Mouse (Mus musculus): ENCODE measurements around the gene Gprc5b. TPM values are rescaled to one million over a fixed set of nuclear protein-coding genes. Genes with fewer than 3 reads are reported as not detected.
A peak's percentile ranks its signal among the peaks of the same experiment; 100 is the strongest.

The Gprc5b gene
- 0.66 and 1.5 TPM in 2 replicates for polyA plus RNA-seq (2015; fragmentation: Nextera tagmentation; extraction: Ambion mirVana)

- H3K4me2 ChIP-seq (replicated peaks; ENCODE audit: low read depth) = peak within 1 kb of the TSS; percentile 85
- peak; percentile 32; the same call in 1 of the 2 replicates for TF ChIP-seq CTCF (IDR thresholded peaks at IDR 0.05; ENCODE audit: low read depth)
- peak within 1 kb of the TSS; percentile 58 for H3K4me3 ChIP-seq (ENCODE audit: low read depth, low read length)
- H3K4me1 ChIP-seq (replicated peaks; ENCODE audit: control insufficient read depth, insufficient read depth, low read length) = no peaks in the 10 kb centered on the region
- H3K27ac ChIP-seq (ENCODE audit: low read depth, low read length) = no peak within 1 kb of the TSS
- WGBS = under 1% methylated on average over 42 of the region's 44 CpGs
- H3K27me3 ChIP-seq (replicated peaks; ENCODE audit: control insufficient read depth, insufficient read depth, low read length) = 0 out of 2 replicates have a peak, but pooled peaks cover 10% of the 10 kb centered on the region
- no peaks in the 10 kb centered on the region for H3K9me3 ChIP-seq (ENCODE audit: control insufficient read depth)
- H3K9ac ChIP-seq (ENCODE audit: low read depth, low read length) = peak within 1 kb of the TSS; percentile 40
- no peaks in the 10 kb centered on the region for H3K36me3 ChIP-seq (ENCODE audit: control insufficient read depth, insufficient read depth)
- ATAC-seq = peak; percentile 76
These were observed at the start of gene Gprc5b for GRCm38 (mm10) chr7:118995007-118995406. Gprc5b (minus strand) TSS chr7:118995211.

- Histone ChIP-seq H3K4me3 (ENCODE audit: low read depth, low read length) (no peak overlapping the region), H3K36me3 (ENCODE audit: control insufficient read depth, insufficient read depth) (no peaks in the 10 kb centered on the region), H3K4me2 (replicated peaks; ENCODE audit: low read depth) (no peak overlapping the region), H3K27ac (ENCODE audit: low read depth, low read length) (no peak overlapping the region), H3K27me3 (replicated peaks; ENCODE audit: control insufficient read depth, insufficient read depth, low read length) (no peaks in the 10 kb centered on the region), H3K4me1 (replicated peaks; ENCODE audit: control insufficient read depth, insufficient read depth, low read length) (no peaks in the 10 kb centered on the region), H3K9me3 (ENCODE audit: control insufficient read depth) (no peaks in the 10 kb centered on the region), H3K9ac (ENCODE audit: low read depth, low read length) (no peak overlapping the region)
- TF ChIP-seq CTCF (IDR thresholded peaks at IDR 0.05; ENCODE audit: low read depth) = no peak
- ATAC-seq = no peak
These were observed 46.5 kb upstream of the Gprc5b start for GRCm38 (mm10) chr7:119041502-119041901.

- Histone ChIP-seq H3K4me2 (replicated peaks; ENCODE audit: low read depth) (no peak overlapping the region), H3K4me1 (replicated peaks; ENCODE audit: control insufficient read depth, insufficient read depth, low read length) (no peaks in the 10 kb centered on the region), H3K27ac (ENCODE audit: low read depth, low read length) (no peak overlapping the region), H3K27me3 (replicated peaks; ENCODE audit: control insufficient read depth, insufficient read depth, low read length) (no peaks in the 10 kb centered on the region), H3K36me3 (ENCODE audit: control insufficient read depth, insufficient read depth) (no peaks in the 10 kb centered on the region), H3K9ac (ENCODE audit: low read depth, low read length) (no peak overlapping the region), H3K4me3 (ENCODE audit: low read depth, low read length) (no peak overlapping the region), H3K9me3 (ENCODE audit: control insufficient read depth) (no peaks in the 10 kb centered on the region)
- TF ChIP-seq CTCF (IDR thresholded peaks at IDR 0.05; ENCODE audit: low read depth) = no peak
- ATAC-seq = no peak
These were observed 42.6 kb upstream of the Gprc5b start for GRCm38 (mm10) chr7:119037581-119037980.

- no peaks in the 10 kb centered on the region for H3K36me3 ChIP-seq (ENCODE audit: control insufficient read depth, insufficient read depth)
- no peak overlapping the region for H3K27ac ChIP-seq (ENCODE audit: low read depth, low read length)
- no peak overlapping the region for H3K4me3 ChIP-seq (ENCODE audit: low read depth, low read length)
- ATAC-seq = no peak
- H3K9ac ChIP-seq (ENCODE audit: low read depth, low read length) = no peak overlapping the region
- H3K4me1 ChIP-seq (replicated peaks; ENCODE audit: control insufficient read depth, insufficient read depth, low read length) = no peaks in the 10 kb centered on the region
- H3K9me3 ChIP-seq (ENCODE audit: control insufficient read depth) = no peaks in the 10 kb centered on the region
- no peaks in the 10 kb centered on the region for H3K27me3 ChIP-seq (replicated peaks; ENCODE audit: control insufficient read depth, insufficient read depth, low read length)
- 59% methylated on average over 15 of the region's 15 CpGs for WGBS
- H3K4me2 ChIP-seq (replicated peaks; ENCODE audit: low read depth) = no peak overlapping the region
- TF ChIP-seq CTCF (IDR thresholded peaks at IDR 0.05; ENCODE audit: low read depth) = no peak
These were observed 39.4 kb upstream of the Gprc5b start for GRCm38 (mm10) chr7:119034243-119034961.

- H3K27ac ChIP-seq (ENCODE audit: low read depth, low read length) = no peak overlapping the region
- no peaks in the 10 kb centered on the region for H3K36me3 ChIP-seq (ENCODE audit: control insufficient read depth, insufficient read depth)
- no peaks in the 10 kb centered on the region for H3K27me3 ChIP-seq (replicated peaks; ENCODE audit: control insufficient read depth, insufficient read depth, low read length)
- H3K4me2 ChIP-seq (replicated peaks; ENCODE audit: low read depth) = no peak overlapping the region
- peak; percentile 77 for TF ChIP-seq CTCF (IDR thresholded peaks at IDR 0.05; ENCODE audit: low read depth)
- H3K9me3 ChIP-seq (ENCODE audit: control insufficient read depth) = no peaks in the 10 kb centered on the region
- no peak overlapping the region for H3K9ac ChIP-seq (ENCODE audit: low read depth, low read length)
- no peaks in the 10 kb centered on the region for H3K4me1 ChIP-seq (replicated peaks; ENCODE audit: control insufficient read depth, insufficient read depth, low read length)
- no peak for ATAC-seq
- no peak overlapping the region for H3K4me3 ChIP-seq (ENCODE audit: low read depth, low read length)
- 27% methylated on average over 17 of the region's 17 CpGs for WGBS
These were observed 28.4 kb upstream of the Gprc5b start for GRCm38 (mm10) chr7:119023394-119023921.

- Histone ChIP-seq H3K4me1 (replicated peaks; ENCODE audit: control insufficient read depth, insufficient read depth, low read length) (no peaks in the 10 kb centered on the region), H3K9ac (ENCODE audit: low read depth, low read length) (no peak overlapping the region), H3K36me3 (ENCODE audit: control insufficient read depth, insufficient read depth) (no peaks in the 10 kb centered on the region), H3K9me3 (ENCODE audit: control insufficient read depth) (no peaks in the 10 kb centered on the region), H3K27me3 (replicated peaks; ENCODE audit: control insufficient read depth, insufficient read depth, low read length) (no peaks in the 10 kb centered on the region), H3K4me2 (replicated peaks; ENCODE audit: low read depth) (no peak overlapping the region), H3K4me3 (ENCODE audit: low read depth, low read length) (no peak overlapping the region), H3K27ac (ENCODE audit: low read depth, low read length) (no peak overlapping the region)
- TF ChIP-seq CTCF (IDR thresholded peaks at IDR 0.05; ENCODE audit: low read depth) = peak; percentile 67
- ATAC-seq = no peak
- WGBS = 73% methylated on average over 19 of the region's 19 CpGs
These were observed 27.5 kb upstream of the Gprc5b start for GRCm38 (mm10) chr7:119022238-119023156.
